Mouse (Mus musculus): ENCODE results near the gene Acaa1a. TPM values are rescaled to one million over a fixed set of nuclear protein-coding genes. Genes with fewer than 3 reads are reported as not detected.

Acaa1a gene
- 123 and 128 TPM in 2 replicates for polyA plus RNA-seq (2015; fragmentation: Nextera tagmentation; extraction: Ambion mirVana)

GRCm38 (mm10) chr9:119339558-119340211, at the start of gene Acaa1a:
TSS of gene Acaa1a (plus strand) at chr9:119339676.
- Histone ChIP-seq H3K4me2 (peak within 1 kb of the TSS; percentile 81), H3K27ac (replicated peaks) (peak within 1 kb of the TSS; percentile 85), H3K27me3 (replicated peaks) (0 out of 2 replicates have a peak, but pooled peaks cover 3% of the 10 kb centered on the region), H3K36me3 (peaks cover 16% of the 10 kb centered on the region), H3K9me3 (replicated peaks) (no peaks in the 10 kb centered on the region), H3K4me1 (peaks cover 34% of the 10 kb centered on the region), H3K9ac (replicated peaks) (peak within 1 kb of the TSS; percentile 43), H3K4me3 (replicated peaks) (peak within 1 kb of the TSS; percentile 74)
- 1% methylated on average over 43 of the region's 43 CpGs for WGBS
- no peak for ATAC-seq (ENCODE audit: low FRiP score)

- Histone ChIP-seq H3K9ac (replicated peaks) (no peak overlapping the region), H3K4me1 (no peaks in the 10 kb centered on the region), H3K36me3 (peaks cover 14% of the 10 kb centered on the region), H3K4me3 (replicated peaks) (no peak overlapping the region), H3K27ac (replicated peaks) (no peak overlapping the region), H3K27me3 (replicated peaks) (no peaks in the 10 kb centered on the region), H3K9me3 (replicated peaks) (no peaks in the 10 kb centered on the region), H3K4me2 (no peak overlapping the region)
- no peak for ATAC-seq (ENCODE audit: low FRiP score)
- 94% methylated on average over 3 of the region's 3 CpGs for WGBS
These were observed 48.7 kb upstream of the Acaa1a start for GRCm38 (mm10) chr9:119290791-119291190.

GRCm38 (mm10) chr9:119297696-119298095, 41.8 kb upstream of the Acaa1a start:
- H3K4me3 ChIP-seq (replicated peaks) = no peak overlapping the region
- WGBS = 87% methylated on average over 6 of the region's 6 CpGs

GRCm38 (mm10) chr9:119298563-119298962, 40.9 kb upstream of the Acaa1a start:
- no peak for ATAC-seq (ENCODE audit: low FRiP score)
- Histone ChIP-seq H3K9me3 (replicated peaks) (no peaks in the 10 kb centered on the region), H3K36me3 (peaks cover 17% of the 10 kb centered on the region), H3K27ac (replicated peaks) (no peak overlapping the region), H3K4me3 (replicated peaks) (no peak overlapping the region), H3K9ac (replicated peaks) (no peak overlapping the region), H3K4me2 (no peak overlapping the region), H3K4me1 (no peaks in the 10 kb centered on the region), H3K27me3 (replicated peaks) (no peaks in the 10 kb centered on the region)
- WGBS = 91% methylated on average over 3 of the region's 3 CpGs

More at GRCm38 (mm10) chr9:119297696-119298095, 41.8 kb upstream of the Acaa1a start:
- H3K36me3 ChIP-seq = peaks cover 17% of the 10 kb centered on the region
- no peak overlapping the region for H3K4me2 ChIP-seq
- no peak overlapping the region for H3K9ac ChIP-seq (replicated peaks)
- H3K27me3 ChIP-seq (replicated peaks) = no peaks in the 10 kb centered on the region
- ATAC-seq (ENCODE audit: low FRiP score) = no peak
- no peak overlapping the region for H3K27ac ChIP-seq (replicated peaks)
- H3K9me3 ChIP-seq (replicated peaks) = no peaks in the 10 kb centered on the region
- H3K4me1 ChIP-seq = no peaks in the 10 kb centered on the region

GRCm38 (mm10) chr9:119305863-119306262, 33.6 kb upstream of the Acaa1a start:
- H3K4me1 ChIP-seq = 0 out of 2 replicates have a peak, but pooled peaks cover 3% of the 10 kb centered on the region
- no peaks in the 10 kb centered on the region for H3K27me3 ChIP-seq (replicated peaks)
- H3K9ac ChIP-seq (replicated peaks) = no peak overlapping the region
- peaks cover 12% of the 10 kb centered on the region for H3K36me3 ChIP-seq
- no peak for ATAC-seq (ENCODE audit: low FRiP score)
- no peak overlapping the region for H3K27ac ChIP-seq (replicated peaks)
- H3K4me2 ChIP-seq = no peak overlapping the region
- 97% methylated on average over 7 of the region's 7 CpGs for WGBS
- no peak overlapping the region for H3K4me3 ChIP-seq (replicated peaks)
- H3K9me3 ChIP-seq (replicated peaks) = no peaks in the 10 kb centered on the region

- Histone ChIP-seq H3K4me1 (0 out of 2 replicates have a peak, but pooled peaks cover 3% of the 10 kb centered on the region), H3K4me2 (no peak overlapping the region), H3K27ac (replicated peaks) (no peak overlapping the region), H3K9me3 (replicated peaks) (no peaks in the 10 kb centered on the region), H3K36me3 (no peaks in the 10 kb centered on the region), H3K27me3 (replicated peaks) (no peaks in the 10 kb centered on the region), H3K4me3 (replicated peaks) (no peak overlapping the region), H3K9ac (replicated peaks) (no peak overlapping the region)
- ATAC-seq (ENCODE audit: low FRiP score) = no peak
- 85% methylated on average over 1 of the region's 1 CpGs for WGBS
These were observed 30.4 kb upstream of the Acaa1a start for GRCm38 (mm10) chr9:119309067-119309466.

GRCm38 (mm10) chr9:119313096-119313495, 26.4 kb upstream of the Acaa1a start:
- Histone ChIP-seq H3K9me3 (replicated peaks) (no peaks in the 10 kb centered on the region), H3K4me3 (replicated peaks) (no peak overlapping the region), H3K4me2 (no peak overlapping the region), H3K9ac (replicated peaks) (no peak overlapping the region), H3K36me3 (no peaks in the 10 kb centered on the region), H3K27ac (replicated peaks) (no peak overlapping the region), H3K27me3 (replicated peaks) (no peaks in the 10 kb centered on the region), H3K4me1 (0 out of 2 replicates have a peak, but pooled peaks cover 3% of the 10 kb centered on the region)
- no peak for ATAC-seq (ENCODE audit: low FRiP score)
- WGBS = 89% methylated on average over 10 of the region's 10 CpGs

GRCm38 (mm10) chr9:119318891-119319290, 20.6 kb upstream of the Acaa1a start:
- H3K27me3 ChIP-seq (replicated peaks) = no peaks in the 10 kb centered on the region
- 98% methylated on average over 1 of the region's 1 CpGs for WGBS
- H3K4me3 ChIP-seq (replicated peaks) = no peak overlapping the region
- no peaks in the 10 kb centered on the region for H3K36me3 ChIP-seq
- no peak overlapping the region for H3K4me2 ChIP-seq
- ATAC-seq (ENCODE audit: low FRiP score) = no peak
- no peaks in the 10 kb centered on the region for H3K9me3 ChIP-seq (replicated peaks)
- H3K27ac ChIP-seq (replicated peaks) = no peak overlapping the region
- H3K4me1 ChIP-seq = peaks cover 25% of the 10 kb centered on the region
- no peak overlapping the region for H3K9ac ChIP-seq (replicated peaks)

GRCm38 (mm10) chr9:119320446-119320845, 19.0 kb upstream of the Acaa1a start:
- H3K4me3 ChIP-seq (replicated peaks) = peak overlapping the region; percentile 92; the same call in 1 of the 2 replicates
- H3K9ac ChIP-seq (replicated peaks) = no peak overlapping the region
- H3K4me2 ChIP-seq = peak overlapping the region; percentile 95
- 85% methylated on average over 7 of the region's 7 CpGs for WGBS
- H3K9me3 ChIP-seq (replicated peaks) = no peaks in the 10 kb centered on the region
- H3K27ac ChIP-seq (replicated peaks) = no peak overlapping the region
- no peaks in the 10 kb centered on the region for H3K27me3 ChIP-seq (replicated peaks)
- no peaks in the 10 kb centered on the region for H3K36me3 ChIP-seq
- ATAC-seq (ENCODE audit: low FRiP score) = no peak
- peaks cover 25% of the 10 kb centered on the region for H3K4me1 ChIP-seq

- Histone ChIP-seq H3K36me3 (no peaks in the 10 kb centered on the region), H3K27me3 (replicated peaks) (no peaks in the 10 kb centered on the region), H3K9ac (replicated peaks) (peak overlapping the region; percentile 83), H3K9me3 (replicated peaks) (no peaks in the 10 kb centered on the region), H3K27ac (replicated peaks) (peak overlapping the region; percentile 95; the same call in 1 of the 2 replicates), H3K4me3 (replicated peaks) (peak overlapping the region; percentile 92), H3K4me2 (peak overlapping the region; percentile 95), H3K4me1 (peaks cover 25% of the 10 kb centered on the region)
- WGBS = 9% methylated on average over 7 of the region's 7 CpGs
- no peak for ATAC-seq (ENCODE audit: low FRiP score)
These were observed 18.5 kb upstream of the Acaa1a start for GRCm38 (mm10) chr9:119320946-119321345.

GRCm38 (mm10) chr9:119321392-119322229, 17.9 kb upstream of the Acaa1a start:
- H3K9ac ChIP-seq (replicated peaks) = peak overlapping the region; percentile 83
- H3K27ac ChIP-seq (replicated peaks) = peak overlapping the region; percentile 95
- peak; percentile 39 for ATAC-seq (ENCODE audit: low FRiP score)
- H3K4me2 ChIP-seq = peak overlapping the region; percentile 95
- H3K4me1 ChIP-seq = peaks cover 25% of the 10 kb centered on the region
- H3K4me3 ChIP-seq (replicated peaks) = peak overlapping the region; percentile 92
- no peaks in the 10 kb centered on the region for H3K27me3 ChIP-seq (replicated peaks)
- H3K36me3 ChIP-seq = no peaks in the 10 kb centered on the region
- WGBS = under 1% methylated on average over 53 of the region's 59 CpGs
- H3K9me3 ChIP-seq (replicated peaks) = no peaks in the 10 kb centered on the region

All from neural tube, embryonic 15.5 days (tissue).